Mouse (Mus musculus): ENCODE results near the gene Pde4d. TPM values are rescaled to one million over a fixed set of nuclear protein-coding genes. Genes with fewer than 3 reads are reported as not detected.

Pde4d gene
- total RNA-seq, 2 experiments from 2014 or later, result 37.4 to 43.6 TPM

DNA sequence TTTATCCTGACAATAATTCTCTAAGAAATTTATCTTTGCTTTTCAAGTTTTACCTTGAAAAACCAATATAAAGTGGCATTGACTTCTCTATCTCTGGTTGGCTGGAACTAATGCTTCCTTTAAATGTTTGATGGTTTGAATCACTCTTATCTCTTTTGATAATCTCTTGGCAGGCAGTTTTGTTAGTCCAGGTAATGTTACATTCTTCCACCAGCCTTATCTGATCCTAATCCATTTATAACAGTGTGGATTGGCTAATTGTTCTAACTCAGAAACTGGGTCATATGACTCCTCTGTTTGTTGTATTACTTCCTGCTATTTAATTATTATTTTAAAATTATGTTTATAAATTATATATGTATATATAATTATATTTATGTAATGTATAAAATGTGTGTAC lies 105.2 kb downstream of the Pde4d start:
- no peak for DNase-seq
- intact Hi-C loops (cut with DNase I), result no loop called here

DNA sequence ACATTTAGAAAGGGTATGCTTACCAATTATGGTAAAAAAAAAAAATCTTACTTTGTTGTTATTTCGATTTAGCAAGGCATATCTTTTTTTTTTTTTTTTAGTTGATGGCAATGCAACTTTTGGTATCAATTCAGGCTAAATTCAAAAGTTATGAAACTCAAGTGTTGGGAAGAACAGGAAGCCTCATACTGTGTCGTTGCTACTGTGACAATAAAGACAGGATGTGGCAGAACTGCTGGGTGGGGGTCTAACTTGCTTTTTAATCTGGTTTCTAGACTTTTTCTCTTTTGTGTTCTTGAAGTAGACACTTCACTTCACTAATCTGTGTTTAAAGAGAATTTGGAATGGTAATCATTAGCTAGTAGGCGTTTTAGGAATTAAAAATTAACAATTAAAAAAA lies 147.2 kb downstream of the Pde4d start:
- intact Hi-C loops (cut with DNase I), result no loop called here

DNA sequence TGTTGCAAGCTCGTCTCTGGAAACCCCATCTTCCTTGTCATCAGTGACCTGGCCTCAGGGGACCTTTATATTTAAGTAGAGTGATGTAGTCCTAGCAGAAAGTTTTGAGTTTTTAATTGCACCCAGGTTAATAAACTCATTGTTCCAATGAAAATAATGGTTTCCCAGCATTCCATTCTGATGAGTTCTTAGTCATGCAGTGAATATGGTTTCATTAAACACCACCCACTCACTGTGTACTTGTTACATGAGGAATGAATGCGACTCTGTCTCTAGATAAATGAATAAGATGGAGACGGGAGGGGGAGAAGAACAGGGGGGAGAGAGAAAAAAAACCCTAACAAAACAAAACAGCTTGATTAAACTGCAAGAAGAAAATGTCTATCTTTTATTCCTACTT lies 148.9 kb downstream of the Pde4d start:
- no peak for DNase-seq
- intact Hi-C loops (cut with DNase I), result no loop called here

More for the DNA sequence above, 147.2 kb downstream of the Pde4d start:
- DNase-seq, result no peak

DNA sequence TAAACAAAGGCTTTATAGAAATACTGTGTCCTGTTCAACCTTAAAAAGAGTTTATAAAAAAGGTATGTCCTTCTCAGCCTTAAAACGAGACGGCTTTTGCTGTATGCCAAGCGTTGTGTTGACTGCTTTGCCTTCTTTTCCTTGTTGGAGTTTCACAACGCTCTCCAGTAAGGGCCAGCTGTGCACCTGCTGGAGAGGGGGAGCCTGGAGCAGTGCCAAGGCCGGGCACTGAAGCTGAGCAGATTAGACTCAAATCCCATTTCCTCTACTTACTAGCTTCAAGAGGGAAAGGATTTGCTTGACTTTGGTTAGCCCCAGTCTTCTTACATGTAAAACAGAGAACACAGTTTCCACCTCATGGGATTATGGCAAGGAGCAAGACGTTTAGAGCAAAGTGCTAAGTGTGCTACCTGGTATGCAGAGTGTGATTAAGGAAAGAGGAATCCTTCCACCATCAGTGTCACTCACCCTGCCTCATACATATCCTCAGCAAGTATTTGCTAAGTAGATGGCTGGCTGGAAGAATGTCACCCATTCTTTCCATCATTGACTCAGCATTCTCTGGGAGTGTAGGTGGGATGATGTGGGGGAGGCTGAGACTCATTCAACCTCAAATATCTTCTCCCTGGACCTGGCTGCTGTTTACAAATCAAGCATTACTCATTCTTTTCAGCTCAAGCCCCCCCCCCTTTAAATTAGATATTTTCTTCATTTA lies 149.6 kb downstream of the Pde4d start:
- no peak for DNase-seq

DNA sequence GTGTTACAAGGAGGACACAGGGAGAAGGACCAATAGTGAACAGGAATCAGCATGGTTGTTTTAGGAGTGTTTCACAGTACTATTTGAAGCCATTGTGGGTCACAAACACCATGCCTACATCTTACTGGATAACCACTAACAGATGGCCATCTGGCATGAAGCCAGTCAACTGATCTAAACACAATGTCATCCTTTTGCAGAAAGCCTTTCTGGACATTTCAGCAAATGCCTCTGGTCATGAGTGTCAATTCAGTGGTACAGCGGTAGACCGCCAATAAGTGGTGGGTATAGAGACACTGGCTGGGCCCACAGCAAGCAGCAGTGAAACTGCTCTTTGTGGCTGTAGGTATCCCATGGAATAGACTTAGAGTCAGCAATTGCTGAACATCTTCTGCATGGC lies 151.3 kb downstream of the Pde4d start:
- intact Hi-C loops (cut with DNase I), result no loop called here
- DNase-seq, result no peak

More for the DNA sequence above, 149.6 kb downstream of the Pde4d start:
- intact Hi-C loops (cut with DNase I), result no loop called here

DNA sequence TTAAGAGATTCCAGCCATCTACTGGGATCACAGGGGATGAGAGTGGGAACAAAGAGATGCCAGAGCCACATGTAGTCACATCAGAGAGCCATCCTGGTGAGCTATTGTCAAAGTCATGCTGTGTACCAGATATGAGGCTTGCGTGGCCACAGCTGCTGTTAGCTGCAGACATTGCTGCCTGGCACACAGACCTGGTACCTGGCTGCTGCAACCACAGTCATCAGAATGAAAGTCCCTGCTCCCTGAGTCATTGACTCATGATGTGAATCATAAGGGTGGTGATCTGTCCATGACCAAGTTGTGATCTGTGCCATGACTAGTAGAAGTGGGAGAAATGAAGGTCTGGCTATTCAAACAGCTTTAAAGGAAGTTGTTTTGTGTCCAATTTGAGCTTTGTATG lies 153.8 kb downstream of the Pde4d start:
- DNase-seq, result no peak
- intact Hi-C loops (cut with DNase I), result no loop called here

DNA sequence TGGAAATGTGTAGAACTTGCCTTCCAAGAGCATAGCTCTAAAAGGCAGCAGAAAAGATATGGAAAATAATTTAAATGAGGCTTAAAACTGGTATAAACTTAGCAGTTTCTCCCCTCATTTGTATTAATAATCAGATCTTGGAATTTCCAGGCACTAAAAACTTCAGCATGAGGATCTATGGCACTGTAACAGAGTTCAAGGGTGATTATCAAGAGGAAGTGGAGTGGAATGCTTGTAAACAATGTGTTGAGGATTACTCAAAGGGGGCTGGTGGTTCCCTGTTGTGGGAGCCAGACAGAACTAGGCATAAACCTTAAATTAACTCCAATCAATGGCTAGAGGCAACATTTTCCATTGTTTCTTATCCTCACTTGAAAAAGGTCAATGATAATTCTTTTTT lies 154.5 kb downstream of the Pde4d start:
- no peak for DNase-seq
- intact Hi-C loops (cut with DNase I), result no loop called here

DNA sequence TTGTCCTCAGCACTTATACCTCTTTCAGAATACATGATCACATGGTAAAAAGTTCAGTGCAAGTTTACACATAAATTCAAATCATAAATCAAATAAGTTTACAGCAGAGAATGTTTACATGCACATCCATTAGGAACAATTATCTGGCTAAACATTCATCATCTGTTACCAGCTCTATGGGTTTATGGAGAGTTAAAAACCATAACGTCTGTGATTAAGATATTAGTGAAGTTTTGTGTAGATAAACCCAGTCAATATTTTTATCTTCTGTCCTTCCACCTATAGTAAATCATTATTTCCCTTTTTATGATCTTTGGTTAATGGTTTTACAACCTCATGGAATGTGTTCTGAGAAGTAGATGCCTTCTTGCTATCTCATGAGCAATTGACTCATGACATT lies 168.5 kb downstream of the Pde4d start:
- intact Hi-C loops (cut with DNase I), result no loop called here

DNA sequence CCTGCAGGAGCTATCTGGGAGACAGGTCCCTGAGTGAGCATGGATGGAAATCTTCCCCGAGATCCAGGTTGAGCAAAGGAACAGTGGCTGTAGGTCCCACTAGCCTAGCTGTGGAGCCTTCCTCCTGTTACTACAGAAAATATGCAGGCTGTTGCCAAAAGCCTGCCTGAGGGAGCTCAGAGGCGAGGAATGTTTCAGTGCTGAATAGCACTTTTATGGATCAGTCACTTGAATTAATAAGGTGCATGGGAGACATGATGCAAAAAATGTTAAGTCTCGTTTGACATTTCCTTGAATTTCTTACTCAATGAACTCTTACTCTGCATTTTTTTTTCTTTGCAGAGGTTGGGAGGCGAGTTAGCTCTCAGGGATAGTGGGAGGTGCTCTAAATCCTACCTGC lies 172.9 kb downstream of the Pde4d start:
- DNase-seq, result no peak
- intact Hi-C loops (cut with DNase I), result no loop called here

More for the DNA sequence above, 168.5 kb downstream of the Pde4d start:
- no peak for DNase-seq

DNA sequence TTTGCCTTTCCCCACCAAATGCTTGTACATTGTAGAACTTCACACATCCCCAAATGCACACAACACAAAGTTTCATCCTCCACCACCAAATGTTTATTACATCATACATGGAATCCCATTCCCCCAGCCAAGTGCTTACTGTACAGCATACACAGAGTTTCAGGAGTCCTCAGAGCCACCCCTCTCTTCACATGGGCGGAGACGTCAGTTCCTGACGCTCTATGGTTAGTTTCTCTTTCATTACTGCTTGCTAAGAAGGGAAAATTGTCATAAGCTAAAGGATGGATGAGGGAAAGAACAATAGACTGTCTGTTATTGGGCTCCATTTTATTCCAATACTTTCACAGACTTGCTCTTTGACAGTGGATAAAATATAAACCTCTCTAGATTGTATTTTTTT lies 174.2 kb downstream of the Pde4d start:
- DNase-seq, result no peak
- intact Hi-C loops (cut with DNase I), result no loop called here

DNA sequence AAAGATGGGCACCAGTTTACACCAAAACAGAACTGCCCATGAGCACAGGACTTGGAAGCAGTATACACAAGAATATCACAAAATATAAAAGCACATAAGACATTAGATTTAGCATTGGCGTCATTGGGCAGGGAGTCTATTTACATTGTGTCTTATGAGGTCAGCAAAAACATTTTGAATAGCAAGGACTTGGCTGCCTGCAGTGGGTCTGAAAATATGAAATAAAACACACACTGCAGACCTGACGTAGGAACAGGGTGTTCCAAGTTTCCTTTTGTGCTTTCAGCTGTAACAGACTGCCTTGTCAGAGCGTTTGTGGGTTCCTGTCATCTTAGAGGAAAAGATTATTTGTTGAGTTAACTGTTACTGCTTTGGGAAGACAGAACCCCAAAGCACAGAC lies 176.4 kb downstream of the Pde4d start:
- intact Hi-C loops (cut with DNase I), result no loop called here
- DNase-seq, result no peak

DNA sequence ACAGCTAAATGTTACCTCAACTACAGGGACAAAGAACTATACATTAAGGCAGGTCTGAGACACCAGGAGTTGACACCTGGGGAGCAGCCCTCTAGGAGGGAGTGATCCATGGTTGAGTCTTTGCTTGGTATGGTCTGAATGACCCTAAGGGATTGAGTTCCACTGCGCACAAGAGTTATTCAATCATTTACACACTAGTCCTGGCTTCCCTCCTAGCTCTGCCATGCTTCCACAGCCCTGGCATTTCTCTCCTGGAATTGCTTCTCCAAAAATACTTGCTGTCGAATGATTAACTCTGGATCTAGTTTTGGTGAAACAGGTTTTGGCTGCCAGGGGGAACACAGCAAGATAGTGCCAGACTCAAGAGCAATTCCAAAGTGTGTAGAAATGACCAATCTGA lies 178.8 kb downstream of the Pde4d start:
- DNase-seq, result no peak
- intact Hi-C loops (cut with DNase I), result no loop called here

DNA sequence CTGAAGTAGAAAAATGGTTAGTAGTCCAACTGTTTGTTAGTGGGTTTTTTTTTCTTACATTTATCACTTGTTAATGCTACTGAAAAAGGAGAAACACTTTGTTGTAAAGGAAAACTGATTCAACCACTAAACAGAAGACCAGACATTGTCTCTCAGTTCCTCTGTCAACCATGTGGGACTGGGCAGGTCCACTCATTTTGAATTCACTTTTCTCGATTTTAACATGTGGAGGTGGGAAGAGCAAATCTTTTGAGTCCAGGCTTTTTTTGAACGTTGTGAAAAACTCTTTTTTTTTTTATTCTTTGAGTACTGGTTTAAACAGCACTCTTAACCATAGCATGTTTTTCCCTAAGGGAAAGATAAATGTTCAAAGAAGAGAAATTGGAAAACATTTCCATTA lies 180.8 kb downstream of the Pde4d start:
- intact Hi-C loops (cut with DNase I), result no loop called here
- no peak for DNase-seq

DNA sequence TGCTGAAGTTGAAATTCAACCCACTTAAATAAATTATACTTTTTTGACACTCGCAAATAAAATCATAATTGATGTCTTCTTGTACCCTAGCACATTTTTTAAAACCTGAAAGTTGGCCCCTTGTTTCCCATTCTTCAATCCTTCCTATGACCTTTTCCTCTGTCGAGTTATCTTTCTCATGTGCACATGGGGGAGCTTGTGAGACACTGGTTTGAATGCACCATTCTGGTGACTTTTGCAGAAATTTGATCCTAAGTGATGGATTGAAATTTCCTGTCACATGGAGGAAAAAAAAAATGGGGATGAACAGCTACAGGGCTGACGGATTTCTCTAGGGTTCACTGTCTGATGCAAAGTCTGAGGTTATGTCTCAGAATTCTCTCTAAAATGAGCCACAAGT lies 181.5 kb downstream of the Pde4d start:
- intact Hi-C loops (cut with DNase I), result no loop called here

DNA sequence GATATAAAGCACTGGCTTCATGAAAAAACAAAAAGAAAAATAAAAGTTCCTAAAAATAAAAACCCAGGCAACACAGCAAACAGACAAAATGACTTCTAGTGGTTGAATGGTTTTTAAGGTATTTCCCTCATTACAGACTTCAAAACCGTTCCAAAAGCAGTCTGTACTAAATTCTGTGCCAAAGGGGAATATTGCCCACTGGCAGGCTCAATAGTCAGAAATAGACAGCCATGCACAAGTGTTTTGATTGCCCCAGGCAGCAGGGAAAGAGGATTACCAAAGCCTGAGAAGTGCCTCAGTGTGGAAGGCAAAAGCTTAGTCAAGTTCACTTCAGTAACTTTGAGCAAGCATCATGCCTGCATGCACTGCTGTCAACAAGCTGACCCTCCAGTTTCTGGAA lies 186.8 kb downstream of the Pde4d start:
- intact Hi-C loops (cut with DNase I), result no loop called here
- DNase-seq, result no peak

More for the DNA sequence above, 181.5 kb downstream of the Pde4d start:
- DNase-seq, result no peak

DNA sequence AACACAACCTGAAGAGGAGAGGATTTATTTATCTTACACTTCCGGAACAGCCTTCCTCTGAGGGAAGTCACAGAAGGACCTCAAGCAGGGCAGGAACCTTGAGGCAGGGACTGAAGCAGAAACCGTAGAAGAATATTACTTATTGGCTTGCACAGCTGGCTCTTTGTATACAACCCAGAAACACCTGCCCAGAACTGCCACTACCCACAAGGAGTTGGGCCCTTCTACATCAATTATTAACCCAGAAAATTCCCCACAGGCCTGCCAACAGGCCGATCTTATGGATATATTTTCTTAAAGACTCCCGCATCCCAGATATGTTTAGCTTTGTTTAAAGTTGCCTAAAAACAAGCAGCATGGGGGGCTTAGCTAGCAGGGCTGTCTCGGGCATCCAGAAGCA lies 192.5 kb downstream of the Pde4d start:
- DNase-seq, result no peak
- intact Hi-C loops (cut with DNase I), result no loop called here

DNA sequence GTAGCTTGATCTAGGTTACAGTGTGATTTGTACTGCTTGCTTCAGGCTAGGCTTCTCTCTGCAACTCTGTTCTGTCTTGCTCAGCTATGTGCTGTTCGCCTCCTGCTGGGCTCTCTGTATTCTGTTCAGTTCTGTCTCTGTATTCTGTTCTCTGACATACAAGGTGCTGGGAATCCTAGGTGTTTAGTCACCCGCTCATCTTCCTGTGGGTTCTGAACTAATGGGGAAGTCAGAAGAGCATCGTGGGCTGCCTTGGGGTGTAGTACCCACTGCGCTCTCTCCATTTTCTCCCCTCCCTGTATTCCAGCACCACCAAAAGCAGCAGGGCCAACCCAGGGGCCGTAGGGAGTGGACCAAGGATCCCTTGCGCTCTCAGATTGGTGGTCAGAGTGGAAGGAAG lies 197.1 kb downstream of the Pde4d start:
- intact Hi-C loops (cut with DNase I), result no loop called here
- DNase-seq, result no peak

DNA sequence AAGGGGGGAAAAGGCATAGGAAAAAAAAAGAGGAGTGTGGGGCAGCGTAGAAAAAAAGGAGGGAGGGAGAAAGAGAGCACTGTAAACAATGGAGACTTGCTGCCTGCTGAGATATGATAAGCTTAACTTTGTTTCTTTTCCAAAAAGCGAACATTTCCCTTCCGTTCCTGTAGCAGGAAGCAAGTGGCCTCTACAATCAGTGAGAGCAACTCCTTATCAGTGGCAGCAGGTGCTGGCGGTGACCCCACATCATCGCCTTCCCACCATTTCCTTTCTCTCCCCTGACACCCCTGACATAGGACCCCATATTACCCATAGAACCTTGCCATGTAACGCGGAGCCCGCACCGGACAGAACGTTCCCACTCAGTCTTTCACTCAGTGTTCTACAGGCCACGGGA lies 197.5 kb downstream of the Pde4d start:
- no peak for DNase-seq
- intact Hi-C loops (cut with DNase I), result no loop called here

DNA sequence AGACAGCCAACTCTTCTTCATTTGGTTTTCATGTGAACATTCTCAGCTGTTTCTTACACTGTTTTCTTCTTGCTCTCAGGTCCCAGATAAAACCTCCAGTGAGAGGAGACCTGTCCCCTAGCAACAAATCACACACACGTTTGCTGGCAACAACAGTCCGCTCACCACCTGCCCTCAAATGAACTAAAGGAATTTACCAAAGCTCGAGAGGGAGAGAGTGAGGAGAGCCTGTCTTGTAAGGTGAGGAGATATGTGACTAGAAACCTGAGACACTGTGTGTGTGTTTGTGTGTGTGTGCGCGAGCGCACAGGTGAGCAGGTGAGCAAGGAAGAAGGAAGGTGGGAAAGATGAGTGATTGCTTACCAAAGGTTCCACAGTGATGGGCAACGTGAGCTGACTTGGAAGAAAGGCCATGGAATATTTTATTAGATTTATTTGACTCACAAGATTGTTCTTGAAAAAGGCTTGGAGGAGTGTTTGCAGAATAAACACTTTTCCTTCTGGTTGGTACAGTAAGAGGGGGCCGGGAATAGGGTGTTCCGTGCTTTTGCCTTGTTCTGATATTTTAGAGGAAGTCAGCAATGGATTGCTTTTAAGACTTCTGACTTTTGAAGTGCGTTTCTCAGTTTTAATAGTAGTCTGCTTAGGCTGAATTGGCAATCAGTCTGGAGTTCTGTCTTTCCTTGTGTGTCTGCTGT lies 204.4 kb downstream of the Pde4d start:
- intact Hi-C loops (cut with DNase I), result no loop called here
- DNase-seq, result no peak

DNA sequence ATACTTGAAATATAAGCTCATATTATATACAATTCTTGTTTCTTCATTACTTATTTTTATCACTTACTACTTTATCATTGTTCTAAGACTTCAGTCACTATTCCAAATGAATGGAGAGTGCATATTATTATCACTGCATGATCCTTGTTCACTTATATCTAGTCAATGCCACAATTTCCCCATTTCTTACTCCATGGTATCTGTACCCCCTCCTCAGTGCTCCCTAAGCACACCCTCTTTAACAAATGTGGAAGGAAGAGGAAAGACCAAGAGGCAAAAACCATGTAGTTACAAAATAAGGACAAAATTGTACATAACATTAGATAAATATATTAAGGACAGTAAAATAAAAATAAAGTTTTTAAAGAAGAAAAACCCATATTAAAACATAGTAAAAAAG lies 216.8 kb downstream of the Pde4d start:
- intact Hi-C loops (cut with DNase I), result no loop called here
- DNase-seq, result no peak

DNA sequence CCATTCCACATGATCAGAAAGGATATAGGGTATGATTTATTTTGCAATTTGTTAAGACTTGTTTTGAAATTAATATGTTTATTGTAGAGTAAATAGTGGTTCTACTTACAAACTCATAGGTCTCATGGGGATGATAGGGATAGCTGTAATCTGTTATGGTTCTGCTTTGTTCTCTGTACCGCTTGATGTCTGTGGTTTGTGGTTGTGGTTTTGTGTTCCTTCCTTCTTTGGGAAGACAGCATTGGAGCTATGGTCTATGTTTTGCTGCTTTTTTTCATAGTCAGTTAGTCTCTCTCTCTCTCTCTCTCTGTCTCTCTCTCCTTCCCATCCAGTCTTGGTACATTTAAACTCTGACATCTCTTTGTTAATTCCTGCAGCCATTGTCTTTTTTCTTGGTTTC lies 217.3 kb downstream of the Pde4d start:
- DNase-seq, result no peak
- intact Hi-C loops (cut with DNase I), result no loop called here

DNA sequence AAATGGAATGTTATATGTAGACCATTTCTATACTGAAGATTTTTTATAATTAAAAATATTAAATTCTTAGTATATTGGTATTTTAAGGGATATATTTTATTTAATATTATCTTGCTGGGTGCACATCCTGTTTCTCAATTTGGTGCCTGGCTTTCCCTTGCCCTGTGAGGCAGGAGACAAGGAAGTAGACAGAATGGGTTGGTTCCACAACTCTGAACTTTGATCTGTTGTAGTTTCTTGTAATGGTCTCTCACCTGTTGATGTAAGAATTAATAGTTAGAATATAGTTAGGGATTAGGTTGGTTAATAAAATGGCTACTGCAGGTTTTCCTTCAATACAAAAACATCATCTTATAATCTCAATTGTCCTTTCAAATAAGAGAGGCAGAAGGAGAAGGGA lies 227.3 kb downstream of the Pde4d start:
- intact Hi-C loops (cut with DNase I), result no loop called here
- no peak for DNase-seq

DNA sequence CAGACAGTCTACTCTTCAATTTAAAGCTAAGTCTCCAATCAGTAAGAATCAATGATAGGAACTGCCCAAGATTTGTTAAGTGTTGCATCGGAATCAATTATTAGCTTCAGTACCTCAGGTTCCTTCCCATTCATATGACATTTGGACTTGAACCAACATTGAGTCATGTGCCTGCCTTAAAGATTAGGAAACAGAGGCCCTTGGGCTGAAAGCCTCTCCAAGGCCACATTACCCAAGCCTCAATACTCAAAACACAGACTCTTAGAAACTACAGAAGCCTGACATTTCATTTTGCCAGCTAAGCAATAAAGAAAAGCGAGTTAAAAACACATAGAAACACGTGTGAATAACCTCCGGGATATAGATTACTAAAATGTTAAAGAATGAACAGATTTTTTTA lies 233.3 kb downstream of the Pde4d start:
- no peak for DNase-seq
- intact Hi-C loops (cut with DNase I), result no loop called here

All from heart, postnatal 36 days (tissue).